Mouse (Mus musculus) embryonic facial prominence, embryonic 13.5 days (tissue): ENCODE measurements at regions not wholly inside any gene's neighbourhood (a gene's known extent, or its start where the extent isn't known, plus 50 kb on each side); places are given as distances from the start of the nearest gene placed in this dataset.
"Not testable (repeated sequence)": the region's sequence is repeated elsewhere in the genome, so short reads cannot be mapped to it uniquely, and the experiment has no call there.

ENCODE experiments used
- ATAC-seq: fragments of 200-750 bp; cut with Nextera tagmentation; 2 replicates; pipeline ENCODE4 v1.8.0; 2017; ENCODE audit warnings: low read depth; ENCODE audit not compliant: insufficient number of reproducible peaks, insufficient read depth, low FRiP score, low TSS enrichment
- H3K27ac ChIP-seq: fragments of 300-500 bp; sonication (generic); 2 replicates; pipeline ENCODE4 v1.5.1; 2015; ENCODE audit warnings: moderate library complexity, mild to moderate bottlenecking, inconsistent platforms
- H3K27me3 ChIP-seq: fragments of 300-500 bp; sonication (generic); 2 replicates; pipeline ENCODE4 v1.6.1; 2015; ENCODE audit warnings: mild to moderate bottlenecking, inconsistent platforms
- H3K36me3 ChIP-seq: fragments of 300-500 bp; sonication (generic); 2 replicates; pipeline ENCODE4 v1.6.1; 2015; ENCODE audit warnings: mild to moderate bottlenecking, inconsistent platforms
- H3K4me1 ChIP-seq: fragments of 300-500 bp; sonication (generic); 2 replicates; pipeline ENCODE4 v1.6.1; 2015; ENCODE audit warnings: inconsistent platforms
- H3K4me2 ChIP-seq: fragments of 300-500 bp; sonication (generic); 2 replicates; pipeline ENCODE4 v1.6.1; 2015; ENCODE audit warnings: moderate library complexity, mild to moderate bottlenecking, inconsistent platforms
- H3K4me3 ChIP-seq: fragments of 300-500 bp; sonication (generic); 2 replicates; pipeline ENCODE4 v1.5.1; 2015; ENCODE audit warnings: mild to moderate bottlenecking, inconsistent platforms
- H3K9ac ChIP-seq: fragments of 300-500 bp; sonication (generic); 2 replicates; pipeline ENCODE4 v1.6.1; 2015; ENCODE audit warnings: mild to moderate bottlenecking, inconsistent platforms
- H3K9me3 ChIP-seq: fragments of 300-500 bp; sonication (generic); 2 replicates; pipeline ENCODE4 v1.6.1; 2016; ENCODE audit warnings: inconsistent platforms
- WGBS: fragments of 180-500 bp; shearing (Covaris S2); methylation state at CpG from one replicate; pipeline ENCODE4 v1.1.7; 2015; ENCODE audit warnings: mixed read lengths; 5-methylcytosine and 5-hydroxymethylcytosine counted together

DNA sequence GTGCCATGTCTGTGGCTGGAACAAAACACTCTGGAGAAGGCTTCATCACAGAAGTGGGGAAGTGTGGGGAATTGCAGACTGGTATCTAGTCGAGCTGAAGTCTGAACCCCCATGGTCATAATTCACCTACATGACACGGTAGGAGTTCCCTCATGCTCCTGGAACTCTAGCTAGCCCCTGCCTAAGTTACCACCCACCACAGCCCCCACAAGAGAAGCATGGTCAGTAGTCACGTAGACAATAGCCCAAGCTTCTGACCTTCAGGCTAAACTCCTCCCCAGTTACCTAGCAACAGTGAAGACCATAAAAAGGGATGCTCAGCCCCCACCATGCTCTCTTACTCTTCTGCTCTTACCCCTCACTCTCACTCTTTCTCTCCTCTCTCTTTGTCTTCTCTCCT, 143.8 kb upstream of the Gm17728 start:
- not testable (repeated sequence) for H3K4me1 ChIP-seq, H3K36me3 ChIP-seq, H3K9ac ChIP-seq, ATAC-seq, H3K27ac ChIP-seq, H3K27me3 ChIP-seq, H3K4me3 ChIP-seq, H3K9me3 ChIP-seq, H3K4me2 ChIP-seq
- 62% methylated on average over 3 of the region's 3 CpGs for WGBS

DNA sequence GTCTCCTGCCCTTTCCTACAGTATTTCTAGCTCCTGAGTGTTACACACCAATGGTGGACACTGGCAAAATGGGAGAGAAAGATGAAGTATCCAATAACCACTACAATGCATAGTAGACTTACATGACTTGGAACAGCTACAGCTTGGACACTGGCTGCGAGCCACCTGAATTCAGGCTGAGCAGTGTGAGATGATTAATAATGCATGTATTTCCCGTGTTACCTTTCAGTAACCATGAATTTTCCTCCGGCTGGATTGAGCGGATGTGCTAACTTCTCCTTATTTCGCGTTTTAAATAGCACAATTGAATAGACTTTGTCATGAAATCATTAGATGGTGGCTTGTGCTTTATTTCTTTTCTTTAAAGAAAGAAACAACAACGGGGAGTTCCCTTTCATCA, 142.4 kb upstream of the Gm17728 start:
- Histone ChIP-seq H3K27me3 (no peaks in the 10 kb centered on the region), H3K9me3 (no peaks in the 10 kb centered on the region), H3K4me2 (no peak overlapping the region), H3K4me3 (no peak overlapping the region), H3K36me3 (no peaks in the 10 kb centered on the region), H3K9ac (no peak overlapping the region), H3K27ac (no peak overlapping the region), H3K4me1 (no peaks in the 10 kb centered on the region)
- ATAC-seq: no peak
- 77% methylated on average over 7 of the region's 7 CpGs for WGBS

DNA sequence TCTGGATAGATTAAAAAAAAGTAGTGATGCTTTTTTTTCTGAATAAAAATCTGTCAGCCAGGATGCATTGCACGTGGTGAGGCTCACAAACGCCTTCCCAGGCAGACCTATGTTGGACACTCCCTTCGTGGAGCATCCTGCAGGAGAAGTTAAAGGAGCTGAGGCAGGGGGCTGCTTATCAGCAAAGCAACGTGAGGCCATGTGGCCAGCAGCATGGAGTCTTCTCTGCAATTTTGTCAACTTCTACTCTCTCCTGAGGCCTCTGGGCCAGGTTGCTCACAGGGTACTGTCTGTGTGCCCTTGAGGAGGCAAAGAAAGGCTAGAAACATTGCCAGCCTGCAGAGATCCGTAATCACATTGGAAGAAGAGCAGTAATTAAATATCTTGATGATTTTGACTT, 140.0 kb upstream of the Gm17728 start:
- H3K27ac ChIP-seq: no peak overlapping the region
- 71% methylated on average over 5 of the region's 5 CpGs for WGBS
- H3K27me3 ChIP-seq: no peaks in the 10 kb centered on the region
- H3K36me3 ChIP-seq: no peaks in the 10 kb centered on the region
- no peak overlapping the region for H3K9ac ChIP-seq
- no peak overlapping the region for H3K4me2 ChIP-seq
- no peaks in the 10 kb centered on the region for H3K4me1 ChIP-seq
- no peak for ATAC-seq
- H3K9me3 ChIP-seq: no peaks in the 10 kb centered on the region
- no peak overlapping the region for H3K4me3 ChIP-seq

DNA sequence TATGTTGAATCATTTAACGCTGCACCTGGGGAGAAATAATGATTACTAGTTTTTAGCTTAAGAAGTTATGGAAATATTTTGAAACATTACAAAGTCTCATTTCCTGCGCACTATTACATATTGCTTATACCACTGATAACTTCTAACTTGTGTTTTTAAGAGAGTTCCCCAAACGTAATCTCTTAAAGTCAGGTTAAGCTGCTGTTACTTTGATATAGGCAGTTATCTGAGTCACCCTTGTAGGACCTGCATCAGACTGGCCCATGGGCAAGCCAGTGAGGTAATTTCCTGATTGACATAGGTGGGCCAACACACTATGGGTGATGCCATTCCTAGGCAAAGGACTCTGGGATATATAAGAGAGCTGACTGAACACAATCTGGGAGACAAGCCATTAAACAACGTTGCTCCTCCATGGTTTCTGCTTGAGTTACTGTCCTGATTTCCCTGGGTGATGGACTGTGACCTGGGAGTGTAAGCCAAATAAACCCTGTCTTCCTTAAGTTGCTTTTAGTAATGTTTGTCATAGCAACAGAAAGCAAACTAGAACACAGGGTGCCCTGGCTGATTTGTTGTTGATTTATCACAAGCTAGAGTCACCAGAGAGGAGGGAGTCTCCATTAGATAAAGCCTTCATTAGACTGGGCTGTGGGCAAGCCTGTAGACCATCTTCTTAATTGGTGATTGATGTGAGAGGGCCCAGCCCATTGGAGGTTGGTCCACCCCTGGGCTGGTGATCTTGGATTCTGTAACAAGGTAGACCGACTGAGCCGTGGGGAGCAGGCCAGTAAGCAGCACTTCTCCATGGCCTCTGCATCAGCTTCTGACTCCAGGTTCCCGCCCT, 139.3 kb upstream of the Gm17728 start:
- Histone ChIP-seq H3K9ac (no peak overlapping the region), H3K27me3 (no peaks in the 10 kb centered on the region), H3K27ac (no peak overlapping the region), H3K9me3 (no peaks in the 10 kb centered on the region), H3K4me1 (no peaks in the 10 kb centered on the region), H3K36me3 (no peaks in the 10 kb centered on the region), H3K4me3 (no peak overlapping the region), H3K4me2 (no peak overlapping the region)
- WGBS: 88% methylated on average over 7 of the region's 7 CpGs
- ATAC-seq: no peak

- Histone ChIP-seq H3K4me1 (no peaks in the 10 kb centered on the region), H3K4me2 (no peak overlapping the region)
Measured at GRCm38 (mm10) chr17:9286431-9286830, 135.4 kb upstream of the Gm17728 start.

GRCm38 (mm10) chr17:9286834-9287233, 135.0 kb upstream of the Gm17728 start:
- no peaks in the 10 kb centered on the region for H3K36me3 ChIP-seq
- no peak overlapping the region for H3K27ac ChIP-seq
- H3K4me1 ChIP-seq: no peaks in the 10 kb centered on the region
- 47% methylated on average over 6 of the region's 6 CpGs for WGBS
- no peaks in the 10 kb centered on the region for H3K9me3 ChIP-seq
- H3K4me2 ChIP-seq: no peak overlapping the region
- no peak overlapping the region for H3K9ac ChIP-seq
- no peak for ATAC-seq
- no peak overlapping the region for H3K4me3 ChIP-seq
- H3K27me3 ChIP-seq: no peaks in the 10 kb centered on the region

More at GRCm38 (mm10) chr17:9286431-9286830, 135.4 kb upstream of the Gm17728 start:
- Histone ChIP-seq H3K9ac (no peak overlapping the region), H3K4me3 (no peak overlapping the region), H3K9me3 (no peaks in the 10 kb centered on the region), H3K27me3 (no peaks in the 10 kb centered on the region), H3K27ac (no peak overlapping the region), H3K36me3 (no peaks in the 10 kb centered on the region)
- 50% methylated on average over 5 of the region's 5 CpGs for WGBS
- no peak for ATAC-seq

DNA sequence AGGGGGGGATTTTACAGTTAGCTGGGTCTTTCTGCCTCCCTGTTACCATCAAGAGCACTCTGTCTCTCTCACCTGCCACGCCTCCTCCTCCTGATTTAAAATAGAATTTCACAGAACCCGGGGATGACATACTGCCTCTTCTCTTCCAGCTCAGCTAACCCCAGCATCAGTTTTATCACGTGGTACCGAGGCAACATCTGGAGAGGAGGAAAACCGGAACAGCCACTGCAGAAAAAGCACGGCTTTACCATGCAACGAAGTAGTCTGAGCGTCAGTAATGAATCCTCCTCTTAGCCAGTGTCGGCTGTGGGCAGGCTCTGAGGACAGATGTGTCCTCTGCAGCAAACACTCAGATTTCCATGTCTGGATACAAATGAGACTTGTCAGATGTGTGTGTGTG, 134.2 kb upstream of the Gm17728 start:
- H3K9me3 ChIP-seq: no peaks in the 10 kb centered on the region
- 48% methylated on average over 9 of the region's 9 CpGs for WGBS
- no peaks in the 10 kb centered on the region for H3K4me1 ChIP-seq
- no peak overlapping the region for H3K9ac ChIP-seq
- 0 out of 2 replicates have a peak overlapping the region, but pooled peaks have one; percentile 3 for H3K4me2 ChIP-seq
- H3K36me3 ChIP-seq: no peaks in the 10 kb centered on the region
- H3K27me3 ChIP-seq: no peaks in the 10 kb centered on the region
- no peak for ATAC-seq
- no peak overlapping the region for H3K27ac ChIP-seq
- H3K4me3 ChIP-seq: no peak overlapping the region

DNA sequence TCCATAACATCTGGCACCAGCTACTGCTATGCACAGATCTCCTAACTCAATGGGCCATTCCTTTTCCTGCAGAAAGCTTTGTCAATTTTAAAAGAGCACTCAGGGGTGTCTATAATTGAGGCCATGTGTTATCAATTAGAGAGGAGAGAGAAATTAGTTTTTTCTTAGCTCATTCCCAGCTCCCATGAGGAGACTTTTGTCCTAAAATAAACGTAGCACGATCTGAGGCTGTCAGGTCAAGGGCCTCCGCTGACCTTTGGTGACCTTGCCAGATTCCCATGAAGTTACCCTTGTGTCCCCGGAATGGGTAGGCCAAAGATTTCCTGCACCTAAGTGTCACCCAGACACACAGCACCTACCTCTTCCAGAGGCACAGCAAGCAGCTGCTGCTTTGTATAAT, 130.3 kb upstream of the Gm17728 start:
- Histone ChIP-seq H3K4me1 (no peaks in the 10 kb centered on the region), H3K27ac (no peak overlapping the region), H3K9ac (no peak overlapping the region), H3K27me3 (no peaks in the 10 kb centered on the region), H3K4me3 (no peak overlapping the region), H3K9me3 (no peaks in the 10 kb centered on the region), H3K4me2 (no peak overlapping the region), H3K36me3 (no peaks in the 10 kb centered on the region)
- 19% methylated on average over 4 of the region's 4 CpGs for WGBS
- no peak for ATAC-seq

DNA sequence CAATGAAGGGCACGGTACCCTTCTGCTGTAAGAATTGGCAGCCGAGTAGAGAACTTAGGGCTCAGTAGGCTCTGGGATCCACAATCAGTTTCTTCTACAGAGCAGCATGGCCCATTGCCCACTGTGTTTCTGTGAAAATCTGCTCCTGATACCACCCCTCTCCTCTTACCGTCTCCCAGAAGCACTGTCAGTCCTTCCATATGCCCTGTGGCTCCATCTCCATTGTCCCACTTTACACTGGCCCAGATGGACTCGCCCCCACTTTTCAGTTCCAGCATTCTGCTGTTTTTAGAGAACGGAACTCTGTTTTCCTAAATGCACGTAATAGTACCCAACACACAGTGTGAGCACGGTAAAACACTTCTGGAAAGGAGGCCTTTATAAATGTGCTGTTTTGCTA, 129.6 kb upstream of the Gm17728 start:
- no peaks in the 10 kb centered on the region for H3K36me3 ChIP-seq
- no peaks in the 10 kb centered on the region for H3K4me1 ChIP-seq
- H3K4me2 ChIP-seq: no peak overlapping the region
- ATAC-seq: no peak
- no peak overlapping the region for H3K27ac ChIP-seq
- no peaks in the 10 kb centered on the region for H3K27me3 ChIP-seq
- 63% methylated on average over 7 of the region's 7 CpGs for WGBS
- no peak overlapping the region for H3K4me3 ChIP-seq
- H3K9me3 ChIP-seq: no peaks in the 10 kb centered on the region
- H3K9ac ChIP-seq: no peak overlapping the region

- Histone ChIP-seq H3K27ac (no peak overlapping the region), H3K27me3 (no peaks in the 10 kb centered on the region), H3K9ac (no peak overlapping the region), H3K4me2 (no peak overlapping the region), H3K9me3 (no peaks in the 10 kb centered on the region), H3K4me3 (no peak overlapping the region), H3K4me1 (no peaks in the 10 kb centered on the region), H3K36me3 (no peaks in the 10 kb centered on the region)
- 87% methylated on average over 1 of the region's 1 CpGs for WGBS
- ATAC-seq: no peak
Measured at GRCm38 (mm10) chr17:9296371-9296770, 125.5 kb upstream of the Gm17728 start.

- WGBS: 94% methylated on average over 1 of the region's 1 CpGs
Measured at GRCm38 (mm10) chr17:9298231-9298630, 123.6 kb upstream of the Gm17728 start.

DNA sequence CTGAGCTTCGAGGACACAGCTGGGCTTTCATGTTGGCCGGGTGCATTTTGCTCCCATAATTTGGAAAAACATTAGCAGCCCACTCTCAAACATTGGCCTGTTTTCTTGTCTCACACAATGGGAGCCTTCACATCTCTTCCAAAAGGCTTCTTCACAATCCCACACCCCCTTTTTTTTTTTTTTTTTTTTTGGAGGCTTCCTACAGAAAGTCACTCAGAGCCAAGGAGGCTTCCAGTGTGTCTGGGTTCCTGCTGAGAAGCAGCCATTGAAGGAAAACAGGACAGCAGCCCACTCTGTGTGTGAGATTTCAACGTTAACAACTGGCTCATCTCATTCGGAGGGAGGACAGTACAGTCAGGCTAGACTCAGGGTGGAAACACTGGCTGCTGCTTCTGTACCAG, 120.8 kb upstream of the Gm17728 start:
- no peak for ATAC-seq
- H3K36me3 ChIP-seq: no peaks in the 10 kb centered on the region
- no peak overlapping the region for H3K4me2 ChIP-seq
- no peak overlapping the region for H3K27ac ChIP-seq
- 27% methylated on average over 4 of the region's 4 CpGs for WGBS
- no peaks in the 10 kb centered on the region for H3K9me3 ChIP-seq
- no peak overlapping the region for H3K9ac ChIP-seq
- H3K27me3 ChIP-seq: no peaks in the 10 kb centered on the region
- no peak overlapping the region for H3K4me3 ChIP-seq
- no peaks in the 10 kb centered on the region for H3K4me1 ChIP-seq

More at GRCm38 (mm10) chr17:9298231-9298630, 123.6 kb upstream of the Gm17728 start:
- ATAC-seq: no peak
- Histone ChIP-seq H3K27ac (no peak overlapping the region), H3K4me3 (no peak overlapping the region), H3K36me3 (no peaks in the 10 kb centered on the region), H3K27me3 (no peaks in the 10 kb centered on the region), H3K4me2 (no peak overlapping the region), H3K9ac (no peak overlapping the region), H3K4me1 (no peaks in the 10 kb centered on the region), H3K9me3 (no peaks in the 10 kb centered on the region)
